Mouse (Mus musculus): ENCODE measurements at regions not wholly inside any gene's neighbourhood (a gene's known extent, or its start where the extent isn't known, plus 50 kb on each side); places are given as distances from the start of the nearest gene placed in this dataset.

GRCm38 (mm10) chr6:91606634-91607215, 77.1 kb upstream of the Slc6a6 start:
- Histone ChIP-seq H3K36me3 (replicated peaks; ENCODE audit: control insufficient read depth, insufficient read depth, low read depth) (no peaks in the 10 kb centered on the region), H3K4me1 (replicated peaks; ENCODE audit: control insufficient read depth in 2 of 2, insufficient read depth in 2 of 2, low read length in 1 of 2) (no peaks in the 10 kb centered on the region), H3K27me3 (ENCODE audit: control insufficient read depth, insufficient read depth, low read length) (no peaks in the 10 kb centered on the region), H3K9me3 (ENCODE audit: control insufficient read depth, low read length) (no peaks in the 10 kb centered on the region), H3K4me2 (ENCODE audit: low read depth) (no peak overlapping the region), H3K4me3 (ENCODE audit: insufficient read depth in 1 of 2, low read depth in 2 of 2, low read length in 2 of 2) (no peak overlapping the region), H3K9ac (replicated peaks) (no peak overlapping the region), H3K27ac (no peak overlapping the region)
- ATAC-seq (ENCODE audit: insufficient read depth) (no peak), DNase-seq (ENCODE audit: low read depth in 3 of 3, low spot score in 3 of 3) (no peak)
- WGBS (ENCODE audit: insufficient replicate concordance) = 72% methylated on average over 10 of the region's 10 CpGs
- TF ChIP-seq EP300 (IDR thresholded peaks at IDR 0.05; ENCODE audit: low read depth) (no peak), CTCF (IDR thresholded peaks at IDR 0.05; ENCODE audit: low read depth) (no peak)

GRCm38 (mm10) chr6:91607613-91608272, 76.1 kb upstream of the Slc6a6 start:
- no peak overlapping the region for H3K9ac ChIP-seq (replicated peaks)
- WGBS (ENCODE audit: insufficient replicate concordance) = 50% methylated on average over 12 of the region's 12 CpGs
- no peak for DNase-seq (ENCODE audit: low read depth in 3 of 3, low spot score in 3 of 3)

GRCm38 (mm10) chr6:91609671-91610070, 74.2 kb upstream of the Slc6a6 start:
- 57% methylated on average over 2 of the region's 2 CpGs for WGBS (ENCODE audit: insufficient replicate concordance)
- Histone ChIP-seq H3K4me3 (ENCODE audit: insufficient read depth in 1 of 2, low read depth in 2 of 2, low read length in 2 of 2) (no peak overlapping the region), H3K27ac (no peak overlapping the region), H3K9me3 (ENCODE audit: control insufficient read depth, low read length) (no peaks in the 10 kb centered on the region), H3K36me3 (replicated peaks; ENCODE audit: control insufficient read depth, insufficient read depth, low read depth) (no peaks in the 10 kb centered on the region), H3K9ac (replicated peaks) (no peak overlapping the region), H3K4me1 (replicated peaks; ENCODE audit: control insufficient read depth in 2 of 2, insufficient read depth in 2 of 2, low read length in 1 of 2) (no peaks in the 10 kb centered on the region), H3K27me3 (ENCODE audit: control insufficient read depth, insufficient read depth, low read length) (no peaks in the 10 kb centered on the region), H3K4me2 (ENCODE audit: low read depth) (no peak overlapping the region)
- DNase-seq (ENCODE audit: low read depth in 3 of 3, low spot score in 3 of 3) = no peak
- no peak for ATAC-seq (ENCODE audit: insufficient read depth)
- TF ChIP-seq EP300 (IDR thresholded peaks at IDR 0.05; ENCODE audit: low read depth) = no peak
- TF ChIP-seq CTCF (IDR thresholded peaks at IDR 0.05; ENCODE audit: low read depth) = no peak

More at GRCm38 (mm10) chr6:91607613-91608272, 76.1 kb upstream of the Slc6a6 start:
- H3K27ac ChIP-seq = no peak overlapping the region
- no peaks in the 10 kb centered on the region for H3K9me3 ChIP-seq (ENCODE audit: control insufficient read depth, low read length)
- H3K4me1 ChIP-seq (replicated peaks; ENCODE audit: control insufficient read depth in 2 of 2, insufficient read depth in 2 of 2, low read length in 1 of 2) = no peaks in the 10 kb centered on the region
- no peak overlapping the region for H3K4me2 ChIP-seq (ENCODE audit: low read depth)
- ATAC-seq (ENCODE audit: insufficient read depth) = no peak
- H3K27me3 ChIP-seq (ENCODE audit: control insufficient read depth, insufficient read depth, low read length) = no peaks in the 10 kb centered on the region
- H3K4me3 ChIP-seq (ENCODE audit: insufficient read depth in 1 of 2, low read depth in 2 of 2, low read length in 2 of 2) = no peak overlapping the region
- TF ChIP-seq CTCF (IDR thresholded peaks at IDR 0.05; ENCODE audit: low read depth) = no peak
- no peak for TF ChIP-seq EP300 (IDR thresholded peaks at IDR 0.05; ENCODE audit: low read depth)
- H3K36me3 ChIP-seq (replicated peaks; ENCODE audit: control insufficient read depth, insufficient read depth, low read depth) = no peaks in the 10 kb centered on the region

GRCm38 (mm10) chr6:91615022-91615421, 68.8 kb upstream of the Slc6a6 start:
- Histone ChIP-seq H3K27ac (no peak overlapping the region), H3K4me1 (replicated peaks; ENCODE audit: control insufficient read depth in 2 of 2, insufficient read depth in 2 of 2, low read length in 1 of 2) (peaks cover 3 to 11% of the 10 kb centered on the region in 2 experiments; a peak in 2 of 4 replicates), H3K9ac (replicated peaks) (no peak overlapping the region), H3K9me3 (ENCODE audit: control insufficient read depth, low read length) (no peaks in the 10 kb centered on the region), H3K27me3 (ENCODE audit: control insufficient read depth, insufficient read depth, low read length) (no peaks in the 10 kb centered on the region), H3K4me3 (ENCODE audit: insufficient read depth in 1 of 2, low read depth in 2 of 2, low read length in 2 of 2) (no peak overlapping the region), H3K36me3 (replicated peaks; ENCODE audit: control insufficient read depth, insufficient read depth, low read depth) (no peaks in the 10 kb centered on the region), H3K4me2 (ENCODE audit: low read depth) (no peak overlapping the region)
- no peak for DNase-seq (ENCODE audit: low read depth in 3 of 3, low spot score in 3 of 3)
- ATAC-seq (ENCODE audit: insufficient read depth) = no peak
- TF ChIP-seq EP300 (IDR thresholded peaks at IDR 0.05; ENCODE audit: low read depth) (no peak), CTCF (IDR thresholded peaks at IDR 0.05; ENCODE audit: low read depth) (no peak)
- WGBS (ENCODE audit: insufficient replicate concordance) = 50% methylated on average over 2 of the region's 2 CpGs

GRCm38 (mm10) chr6:91616541-91616940, 67.3 kb upstream of the Slc6a6 start:
- 73% methylated on average over 7 of the region's 7 CpGs for WGBS (ENCODE audit: insufficient replicate concordance)
- H3K36me3 ChIP-seq (replicated peaks; ENCODE audit: control insufficient read depth, insufficient read depth, low read depth) = no peaks in the 10 kb centered on the region
- DNase-seq (ENCODE audit: low read depth in 3 of 3, low spot score in 3 of 3) (no peak), ATAC-seq (ENCODE audit: insufficient read depth) (no peak)
- H3K4me2 ChIP-seq (ENCODE audit: low read depth) = peak overlapping the region; percentile 53
- no peaks in the 10 kb centered on the region for H3K9me3 ChIP-seq (ENCODE audit: control insufficient read depth, low read length)
- no peak overlapping the region for H3K27ac ChIP-seq
- no peak overlapping the region for H3K9ac ChIP-seq (replicated peaks)
- H3K4me3 ChIP-seq (ENCODE audit: insufficient read depth in 1 of 2, low read depth in 2 of 2, low read length in 2 of 2) = no peak overlapping the region
- TF ChIP-seq EP300 (IDR thresholded peaks at IDR 0.05; ENCODE audit: low read depth) = no peak
- TF ChIP-seq CTCF (IDR thresholded peaks at IDR 0.05; ENCODE audit: low read depth) = no peak
- peaks cover 3 to 11% of the 10 kb centered on the region in 2 experiments; a peak in 2 of 4 replicates for H3K4me1 ChIP-seq (replicated peaks; ENCODE audit: control insufficient read depth in 2 of 2, insufficient read depth in 2 of 2, low read length in 1 of 2)
- no peaks in the 10 kb centered on the region for H3K27me3 ChIP-seq (ENCODE audit: control insufficient read depth, insufficient read depth, low read length)
